Comparison of ENCODE assay signal across 15 mouse cellular contexts in the genomic region with DNA sequence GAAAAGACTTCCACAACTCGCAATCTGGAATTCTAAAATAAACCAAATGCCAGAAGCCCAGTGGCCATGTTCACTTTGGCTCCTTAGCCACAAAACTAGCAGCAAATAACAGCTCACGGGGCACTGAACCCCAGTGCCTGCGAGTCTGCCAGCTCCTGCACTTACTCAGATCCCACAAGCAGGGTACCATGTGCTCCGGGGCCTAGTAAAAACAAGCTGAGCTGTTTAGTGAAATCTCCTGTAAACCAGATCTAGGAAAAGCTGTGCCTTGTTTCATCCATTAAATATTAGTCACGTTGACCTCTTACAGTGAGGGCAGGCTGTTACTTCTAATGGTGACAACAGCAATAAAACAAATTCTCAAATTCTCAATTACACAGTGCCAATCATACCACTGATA.
"Had no signal": no experiment of that assay in that cellular context is flagged by ENCODE, and none has a peak within 500 bp of the region (broad histone marks: within the 10 kb centered on the region; RNA-seq: fewer than 3 reads in every experiment).

No protein-coding gene starts in this region.

- H3K9ac ChIP-seq: liver, embryonic 15.5 days; midbrain, embryonic 15.5 days; neural tube, embryonic 13.5 days; stomach, embryonic 15.5 days had no signal

- H3K4me1 ChIP-seq: liver, embryonic 15.5 days; stomach, embryonic 15.5 days had no signal

- H3K9me3 ChIP-seq: liver, embryonic 15.5 days; midbrain, embryonic 15.5 days; neural tube, embryonic 13.5 days; stomach, embryonic 15.5 days had no signal

- H3K36me3 ChIP-seq: midbrain, embryonic 15.5 days had no signal

- H3K27me3 ChIP-seq: liver, embryonic 15.5 days; midbrain, embryonic 15.5 days; neural tube, embryonic 13.5 days; stomach, embryonic 15.5 days had no signal

- H3K4me2 ChIP-seq: liver, embryonic 11.5 days; liver, embryonic 15.5 days; midbrain, embryonic 15.5 days; neural tube, embryonic 13.5 days; stomach, embryonic 15.5 days had no signal

- DNase-seq: kidney, adult 2 months; kidney, postnatal 25 days; layer of hippocampus, adult 9-11 months; lung, adult 2 months; lung, postnatal 36 days; retina, postnatal 1 day; right cerebral cortex, postnatal 14 days; thymus, adult 2 months; thymus, postnatal 25 days had no signal

- H3K4me3 ChIP-seq: liver, embryonic 15.5 days; midbrain, embryonic 15.5 days; neural tube, embryonic 13.5 days; stomach, embryonic 15.5 days had no signal

- ATAC-seq: lung, postnatal 0 days; midbrain, embryonic 15.5 days had no signal

- H3K27ac ChIP-seq: liver, embryonic 15.5 days; midbrain, embryonic 15.5 days; neural tube, embryonic 13.5 days; stomach, embryonic 15.5 days had no signal
